Mouse (Mus musculus) forebrain, embryonic 14.5 days (tissue): ENCODE measurements at regions not wholly inside any gene's neighbourhood (a gene's known extent, or its start where the extent isn't known, plus 50 kb on each side); places are given as distances from the start of the nearest gene placed in this dataset.

Source experiments
- ATAC-seq: fragments of 200-750 bp; cut with Nextera tagmentation; 2 replicates; pipeline ENCODE4 v1.8.0; 2017; ENCODE audit warnings: mild to moderate bottlenecking, moderate library complexity
- DNase-seq: peaks from one replicate; pipeline ENCODE4 v3.0.0-alpha.2; 2015; ENCODE audit warnings: low spot score
- H3K27ac ChIP-seq: fragments of 300-500 bp; sonication (generic); 2 replicates; pipeline ENCODE4 v1.5.1; 2014; ENCODE audit warnings: low read depth, mild to moderate bottlenecking, control low read depth, low read length, moderate library complexity
- H3K27me3 ChIP-seq: fragments of 300-500 bp; sonication (generic); replicated peaks from 2 replicates; pipeline ENCODE4 v1.6.1; 2014; ENCODE audit warnings: low read length, control low read depth, mixed read lengths; ENCODE audit not compliant: control insufficient read depth, insufficient read depth
- H3K36me3 ChIP-seq: fragments of 300-500 bp; sonication (generic); 2 replicates; pipeline ENCODE4 v1.6.1; 2014; ENCODE audit warnings: low read length, control low read depth; ENCODE audit not compliant: control insufficient read depth, insufficient read depth
- H3K4me1 ChIP-seq: fragments of 300-500 bp; sonication (generic); 2 replicates; pipeline ENCODE4 v1.6.1; 2014; ENCODE audit warnings: antibody characterized with exemption, low read length, control low read depth; ENCODE audit not compliant: control insufficient read depth, insufficient read depth
- H3K4me2 ChIP-seq: fragments of 300-500 bp; sonication (generic); 2 replicates; pipeline ENCODE4 v1.6.1; 2014; ENCODE audit warnings: mild to moderate bottlenecking, control low read depth, low read length
- H3K4me3 ChIP-seq: fragments of 300-500 bp; sonication (generic); 2 replicates; pipeline ENCODE4 v1.5.1; 2014; ENCODE audit warnings: low read depth, low read length, control low read depth
- H3K9ac ChIP-seq: fragments of 300-500 bp; sonication (generic); 2 replicates; pipeline ENCODE4 v1.6.1; 2014; ENCODE audit warnings: mild to moderate bottlenecking, low read length, control low read depth, moderate library complexity
- H3K9me3 ChIP-seq: fragments of 300-500 bp; sonication (generic); replicated peaks from 2 replicates; pipeline ENCODE4 v1.6.1; 2016; ENCODE audit warnings: low read length, control low read depth, mixed read lengths; ENCODE audit not compliant: control insufficient read depth
- WGBS: fragments of 180-500 bp; shearing (Covaris S2); extraction: QIAGEN DNeasy Blood & Tissue Kit; methylation state at CpG from one replicate; pipeline ENCODE4 v1.1.7; 2014; 5-methylcytosine and 5-hydroxymethylcytosine counted together

DNA sequence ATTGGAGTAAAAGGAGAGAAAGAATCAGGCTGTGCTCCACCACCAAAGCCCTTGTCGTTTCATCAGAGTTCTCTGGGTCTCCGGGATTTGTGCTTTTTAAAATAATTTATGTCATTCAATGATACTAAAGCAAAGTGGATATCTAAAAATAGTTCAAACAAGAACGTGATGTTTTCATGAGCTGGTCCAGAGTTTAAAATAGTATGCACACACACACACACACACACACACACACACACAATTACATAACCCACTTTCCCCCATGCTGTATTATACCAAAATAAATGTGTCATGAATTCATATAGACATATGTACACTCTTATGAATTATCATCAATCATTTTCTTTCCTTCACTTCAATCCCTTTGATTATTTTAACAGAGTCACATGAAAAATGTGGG is 118.5 kb upstream of the Gdnf start:
- H3K9ac ChIP-seq = no peak overlapping the region
- no peak for ATAC-seq

DNA sequence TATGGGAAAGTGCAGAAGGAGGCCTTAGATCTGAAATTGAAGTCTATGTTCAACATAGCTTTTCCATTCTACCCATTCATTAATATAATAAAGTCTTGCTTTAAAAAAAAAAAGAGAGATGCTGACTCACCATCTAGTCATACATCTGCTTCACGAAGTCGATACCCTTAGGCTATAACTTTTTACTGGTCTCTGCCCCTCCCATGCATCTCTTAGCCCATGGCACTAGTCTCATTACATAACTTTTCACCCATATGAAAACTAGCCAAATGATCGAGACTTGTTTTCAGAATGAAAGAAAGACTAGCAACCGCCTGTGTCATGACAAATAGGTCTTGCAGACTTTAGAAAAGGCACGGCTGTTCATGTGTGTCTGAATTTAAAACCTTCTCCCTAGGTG is 116.6 kb upstream of the Gdnf start:
- Histone ChIP-seq H3K4me1 (no peaks in the 10 kb centered on the region), H3K27me3 (no peaks in the 10 kb centered on the region), H3K9me3 (no peaks in the 10 kb centered on the region), H3K4me3 (no peak overlapping the region), H3K4me2 (no peak overlapping the region), H3K36me3 (no peaks in the 10 kb centered on the region), H3K27ac (no peak overlapping the region), H3K9ac (no peak overlapping the region)
- ATAC-seq = no peak
- DNase-seq = no peak
- 92% methylated on average over 5 of the region's 5 CpGs for WGBS

More for the DNA sequence above, 118.5 kb upstream of the Gdnf start:
- H3K36me3 ChIP-seq = no peaks in the 10 kb centered on the region
- H3K27me3 ChIP-seq = no peaks in the 10 kb centered on the region
- H3K4me1 ChIP-seq = no peaks in the 10 kb centered on the region
- H3K27ac ChIP-seq = no peak overlapping the region
- 90% methylated on average over 3 of the region's 3 CpGs for WGBS
- H3K9me3 ChIP-seq = no peaks in the 10 kb centered on the region
- DNase-seq = no peak
- H3K4me3 ChIP-seq = no peak overlapping the region
- no peak overlapping the region for H3K4me2 ChIP-seq

DNA sequence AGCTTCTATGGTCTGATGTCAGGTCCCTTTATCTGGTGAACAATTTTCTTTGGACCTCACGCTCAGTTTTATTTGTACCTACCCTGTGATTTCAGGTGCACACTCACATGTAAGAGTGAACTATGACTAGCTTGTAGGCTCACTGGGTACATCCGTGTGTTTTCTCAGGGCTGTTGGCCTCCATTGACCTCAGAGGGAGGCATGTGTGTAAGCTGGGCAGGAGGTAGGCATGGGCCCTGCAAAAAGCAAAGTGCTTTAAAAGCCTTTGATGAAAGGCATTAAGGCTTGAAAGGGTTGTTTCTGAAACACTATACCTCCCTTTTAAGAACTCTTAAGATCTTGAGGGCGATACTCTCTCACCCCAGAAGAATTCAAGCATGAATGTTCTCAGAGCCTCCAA is 112.9 kb upstream of the Gdnf start:
- ATAC-seq (no peak), DNase-seq (no peak)
- Histone ChIP-seq H3K4me2 (no peak overlapping the region), H3K27me3 (no peaks in the 10 kb centered on the region), H3K9ac (no peak overlapping the region), H3K9me3 (no peaks in the 10 kb centered on the region), H3K36me3 (no peaks in the 10 kb centered on the region), H3K27ac (no peak overlapping the region), H3K4me1 (no peaks in the 10 kb centered on the region), H3K4me3 (no peak overlapping the region)
- 34% methylated on average over 3 of the region's 3 CpGs for WGBS

DNA sequence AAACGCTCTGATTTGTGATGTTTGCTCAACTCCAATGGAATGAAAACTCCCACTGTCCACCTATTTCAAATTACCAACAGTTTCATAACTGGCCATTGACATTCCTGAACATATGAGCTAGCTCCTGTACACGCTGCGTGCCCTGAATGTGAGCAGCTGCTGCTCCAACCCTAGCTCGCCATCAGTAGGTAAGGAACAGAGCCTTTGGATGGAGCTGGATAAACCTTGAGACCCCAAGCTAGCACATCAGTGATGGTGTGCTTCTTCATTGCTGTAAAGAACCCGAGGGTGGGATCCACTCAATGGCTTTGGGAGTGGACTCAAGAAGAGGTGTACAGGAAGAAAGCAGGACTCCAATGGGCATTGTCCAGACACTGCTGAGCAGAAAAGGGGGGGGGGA is 101.8 kb upstream of the Gdnf start:
- Histone ChIP-seq H3K36me3 (no peaks in the 10 kb centered on the region), H3K9ac (no peak overlapping the region), H3K27me3 (no peaks in the 10 kb centered on the region), H3K9me3 (no peaks in the 10 kb centered on the region), H3K4me3 (no peak overlapping the region), H3K4me2 (no peak overlapping the region), H3K27ac (no peak overlapping the region), H3K4me1 (no peaks in the 10 kb centered on the region)
- DNase-seq (no peak), ATAC-seq (no peak)
- 85% methylated on average over 5 of the region's 5 CpGs for WGBS

DNA sequence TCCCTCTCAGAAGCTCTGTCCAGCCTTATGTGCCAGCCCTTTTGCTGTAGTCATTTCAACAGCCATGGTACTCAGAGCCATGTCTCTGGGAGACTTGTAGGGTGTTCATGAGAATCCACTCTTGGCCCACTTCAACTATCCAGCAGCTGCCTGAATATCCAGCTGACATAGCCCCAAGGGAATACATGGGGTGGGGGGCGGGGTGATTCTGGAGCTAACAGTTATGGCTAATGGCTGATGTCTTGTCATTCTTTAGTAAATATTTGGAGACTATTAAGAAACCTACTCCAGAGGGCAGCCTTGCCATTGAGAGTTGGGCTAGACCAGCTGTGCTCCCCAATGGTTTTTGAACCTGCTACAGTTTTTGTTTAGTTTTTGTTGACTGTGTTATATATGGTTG is 96.0 kb upstream of the Gdnf start:
- 83% methylated on average over 1 of the region's 1 CpGs for WGBS

DNA sequence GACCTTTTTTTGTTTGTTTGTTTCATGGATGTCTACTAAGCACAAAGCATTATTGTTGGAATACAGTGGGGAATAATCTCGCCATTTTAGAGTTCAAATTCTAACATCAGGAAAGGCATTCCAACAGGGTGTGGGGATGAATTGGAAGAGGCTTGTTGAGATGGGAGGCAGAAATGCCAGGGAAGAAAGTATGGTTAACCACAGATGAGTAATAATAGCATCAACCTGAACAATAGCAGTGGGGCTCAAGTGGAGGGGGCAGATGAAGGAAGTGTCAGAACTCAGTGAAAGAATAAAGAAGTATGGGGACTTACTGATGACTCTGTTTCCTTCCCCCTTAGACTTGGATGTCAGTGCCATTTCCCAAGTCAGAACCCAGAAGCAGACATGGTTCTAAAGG is 94.5 kb upstream of the Gdnf start:
- no peak overlapping the region for H3K9ac ChIP-seq
- no peak overlapping the region for H3K27ac ChIP-seq
- ATAC-seq (no peak), DNase-seq (no peak)
- WGBS = 78% methylated on average over 1 of the region's 1 CpGs
- H3K4me2 ChIP-seq = no peak overlapping the region
- H3K9me3 ChIP-seq = no peaks in the 10 kb centered on the region
- H3K4me3 ChIP-seq = no peak overlapping the region
- no peaks in the 10 kb centered on the region for H3K27me3 ChIP-seq
- H3K4me1 ChIP-seq = no peaks in the 10 kb centered on the region
- H3K36me3 ChIP-seq = no peaks in the 10 kb centered on the region

More for the DNA sequence above, 96.0 kb upstream of the Gdnf start:
- ATAC-seq = no peak
- Histone ChIP-seq H3K36me3 (no peaks in the 10 kb centered on the region), H3K4me1 (no peaks in the 10 kb centered on the region), H3K27me3 (no peaks in the 10 kb centered on the region), H3K4me2 (no peak overlapping the region), H3K27ac (no peak overlapping the region), H3K9me3 (no peaks in the 10 kb centered on the region), H3K9ac (no peak overlapping the region), H3K4me3 (no peak overlapping the region)
- no peak for DNase-seq

DNA sequence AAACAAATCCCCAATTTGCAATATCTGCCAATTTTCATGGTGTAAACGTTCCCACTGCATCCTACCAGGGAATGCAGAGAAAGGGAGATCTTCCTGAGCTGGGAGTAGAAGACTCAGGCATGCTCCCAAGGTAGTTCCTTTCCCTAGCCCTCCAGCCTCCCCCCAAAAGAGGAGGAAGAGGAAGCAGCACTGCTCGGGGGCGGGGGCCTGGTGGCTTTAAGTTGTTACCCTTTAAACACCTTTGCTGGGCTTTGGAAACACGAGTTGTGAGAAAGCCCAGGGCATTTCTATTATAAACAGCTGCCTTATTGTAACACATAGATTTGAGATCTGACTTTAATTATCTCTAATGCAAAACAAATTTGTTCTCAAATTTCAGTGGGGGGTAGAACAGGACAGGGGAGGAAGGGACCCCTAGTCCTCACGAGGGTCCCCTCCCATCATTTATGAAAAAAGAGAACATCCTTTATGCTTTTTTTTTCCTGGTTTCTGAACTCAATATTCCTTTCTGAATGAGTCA is 87.4 kb upstream of the Gdnf start:
- ATAC-seq (no peak), DNase-seq (no peak)
- H3K4me3 ChIP-seq = no peak overlapping the region
- H3K27me3 ChIP-seq = no peaks in the 10 kb centered on the region
- H3K27ac ChIP-seq = no peak overlapping the region
- no peak overlapping the region for H3K4me2 ChIP-seq
- no peak overlapping the region for H3K9ac ChIP-seq
- no peaks in the 10 kb centered on the region for H3K36me3 ChIP-seq
- WGBS = 47% methylated on average over 5 of the region's 5 CpGs
- H3K4me1 ChIP-seq = no peaks in the 10 kb centered on the region
- no peaks in the 10 kb centered on the region for H3K9me3 ChIP-seq

DNA sequence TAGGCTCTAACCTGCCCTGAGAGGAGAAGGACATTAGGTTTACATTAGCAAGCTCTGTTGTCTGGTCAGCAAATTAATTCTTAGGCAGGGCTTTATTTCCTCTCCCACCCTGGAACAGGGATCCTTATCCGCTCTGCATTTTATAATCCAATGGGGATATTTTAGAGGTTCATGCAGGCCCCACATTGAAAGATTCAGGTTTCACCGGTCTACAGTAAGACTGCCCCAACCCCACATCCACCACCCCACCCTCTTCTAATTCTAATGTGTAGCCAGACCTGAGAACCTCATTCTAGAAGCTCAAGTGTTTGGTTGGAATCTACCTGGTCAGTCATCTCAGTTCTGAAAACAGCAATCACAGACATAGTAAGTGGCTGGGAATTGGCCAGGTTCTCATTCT is 86.9 kb upstream of the Gdnf start:
- ATAC-seq = no peak
- Histone ChIP-seq H3K9me3 (no peaks in the 10 kb centered on the region), H3K4me2 (no peak overlapping the region), H3K4me3 (no peak overlapping the region), H3K36me3 (no peaks in the 10 kb centered on the region), H3K4me1 (no peaks in the 10 kb centered on the region), H3K27ac (no peak overlapping the region), H3K27me3 (no peaks in the 10 kb centered on the region), H3K9ac (no peak overlapping the region)
- no peak for DNase-seq
- 87% methylated on average over 2 of the region's 2 CpGs for WGBS

DNA sequence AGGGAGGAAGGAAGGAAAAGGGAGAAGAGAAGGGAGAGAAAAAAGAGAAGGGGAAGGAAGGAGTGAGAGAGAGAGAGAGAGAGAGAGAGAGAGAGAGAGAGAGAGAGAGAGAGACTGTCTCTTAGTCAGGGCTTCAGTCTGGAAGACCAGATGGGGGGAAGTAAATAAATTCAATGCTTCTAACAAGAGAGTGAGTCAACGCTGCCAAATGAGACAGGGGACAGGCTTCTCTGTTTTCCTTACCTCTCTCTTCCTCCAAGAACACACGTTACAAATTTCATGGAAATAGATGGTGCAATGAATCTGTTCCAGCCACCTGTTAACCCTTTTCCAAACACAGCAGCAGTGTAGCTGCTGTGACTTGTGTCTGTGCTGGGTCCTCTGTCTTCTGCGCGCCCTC is 85.1 kb upstream of the Gdnf start:
- H3K4me2 ChIP-seq = no peak overlapping the region
- no peak for DNase-seq
- H3K36me3 ChIP-seq = no peaks in the 10 kb centered on the region
- H3K27ac ChIP-seq = no peak overlapping the region
- WGBS = 75% methylated on average over 4 of the region's 4 CpGs
- H3K27me3 ChIP-seq = no peaks in the 10 kb centered on the region
- no peak overlapping the region for H3K4me3 ChIP-seq
- H3K9ac ChIP-seq = no peak overlapping the region
- no peaks in the 10 kb centered on the region for H3K9me3 ChIP-seq
- H3K4me1 ChIP-seq = no peaks in the 10 kb centered on the region
- ATAC-seq = no peak
